Mouse (Mus musculus): Measurements from ENCODE around the gene Cd79b.
"Not testable (repeated sequence)": the region's sequence is repeated elsewhere in the genome, so short reads cannot be mapped to it uniquely, and the experiment has no call there.

Gene Cd79b

GRCm38 (mm10) chr11:106314333-106314812 lies at the start of gene Cd79b:
Gene Cd79b (minus strand): TSS chr11:106314762.
- DNase-seq (ENCODE audit: low spot score): no peak

GRCm38 (mm10) chr11:106359350-106359749 lies 44.8 kb upstream of the Cd79b start:
- no peak for DNase-seq (ENCODE audit: low spot score)

DNA sequence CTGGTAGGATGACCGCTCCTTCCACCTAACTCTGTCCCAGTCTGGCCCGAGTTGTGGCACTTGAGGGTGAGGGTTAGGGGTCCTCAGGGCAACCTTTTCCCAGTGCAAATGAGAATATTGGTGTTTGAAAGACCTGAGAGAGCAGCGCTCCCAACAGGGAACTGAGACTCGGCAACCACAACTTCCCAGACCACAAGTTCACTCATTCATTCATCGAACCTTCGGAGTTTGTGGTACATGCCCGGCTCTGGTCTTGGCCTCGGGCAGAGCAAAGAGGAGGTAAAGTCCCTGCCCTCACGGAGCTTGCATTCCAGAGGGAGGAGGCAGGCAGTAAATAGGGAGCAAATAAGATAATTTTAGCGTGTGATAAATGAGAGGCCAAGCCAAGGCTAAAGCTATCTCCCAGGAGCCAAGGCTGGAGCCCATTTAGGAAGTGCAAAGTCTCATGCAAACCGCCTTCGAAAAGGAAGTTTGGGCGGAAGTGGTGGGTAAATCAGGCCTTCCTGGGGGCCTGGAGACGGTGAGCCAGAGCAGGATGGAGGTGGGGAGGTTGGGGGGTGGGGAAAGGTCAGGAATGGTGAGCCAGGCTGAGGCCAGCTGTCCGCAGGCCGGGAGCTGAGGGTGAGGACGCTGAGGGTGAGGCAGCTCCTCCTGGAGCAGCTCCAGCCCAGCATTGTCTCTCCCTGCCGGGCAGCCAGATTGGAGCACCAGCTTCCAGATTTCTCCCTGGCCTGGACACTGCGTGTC lies 41.0 kb upstream of the Cd79b start:
- DNase-seq (ENCODE audit: low spot score): no peak

GRCm38 (mm10) chr11:106354181-106354580 lies 39.6 kb upstream of the Cd79b start:
- no peak for DNase-seq (ENCODE audit: low spot score)

GRCm38 (mm10) chr11:106353188-106353587 lies 38.6 kb upstream of the Cd79b start, which contains the start of gene Scn4a:
Gene Scn4a (minus strand): TSS chr11:106353288.
- no peak for DNase-seq (ENCODE audit: low spot score)

DNA sequence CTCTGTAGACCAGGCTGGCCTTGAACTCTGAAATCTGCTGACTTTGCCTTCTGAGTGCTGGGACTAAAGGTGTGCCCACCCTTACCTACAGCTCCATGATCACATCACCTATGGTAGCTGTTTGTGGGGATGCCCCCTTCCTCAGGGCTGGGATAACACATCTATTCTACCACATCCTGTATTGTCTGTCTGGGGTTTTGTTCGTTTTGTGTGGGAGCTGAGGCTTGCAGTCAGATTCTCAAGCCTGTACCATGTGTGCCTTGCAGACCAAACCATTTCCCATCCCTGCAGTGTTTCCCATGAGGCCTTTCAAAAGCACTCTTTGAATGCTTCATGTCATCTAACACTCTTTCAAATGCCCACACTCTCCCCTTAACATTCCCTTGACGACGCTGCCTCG lies 37.4 kb upstream of the Cd79b start:
- no peak for DNase-seq (ENCODE audit: low spot score)

- DNase-seq (ENCODE audit: low spot score): no peak
These were observed 36.7 kb upstream of the Cd79b start for GRCm38 (mm10) chr11:106351253-106351652.

GRCm38 (mm10) chr11:106350853-106351252 lies 36.3 kb upstream of the Cd79b start:
- DNase-seq (ENCODE audit: low spot score): no peak

- DNase-seq (ENCODE audit: low spot score): no peak
These were observed 35.2 kb upstream of the Cd79b start for GRCm38 (mm10) chr11:106349772-106350171.

DNA sequence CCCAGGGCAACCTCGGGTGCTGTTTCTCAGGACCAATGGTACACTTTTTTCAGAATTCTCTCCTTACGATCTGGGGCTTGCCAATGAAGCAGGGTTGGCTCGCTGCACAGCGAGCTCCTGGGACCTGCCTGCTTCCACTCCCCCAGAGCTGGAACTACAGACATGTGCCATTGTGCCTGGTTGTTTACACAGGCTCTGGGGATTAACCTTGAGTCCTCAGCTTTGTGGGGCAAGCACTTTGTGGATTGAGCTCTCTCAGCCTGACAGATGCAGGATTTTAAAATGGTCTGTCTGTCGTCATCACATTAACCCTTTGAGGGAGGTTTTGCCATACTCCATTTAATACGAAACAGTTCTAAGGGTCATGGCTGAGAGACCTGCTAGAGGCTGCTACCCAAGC lies 30.3 kb upstream of the Cd79b start:
- DNase-seq (ENCODE audit: low spot score): no peak

- no peak for DNase-seq (ENCODE audit: low spot score)
These were observed 26.5 kb upstream of the Cd79b start for GRCm38 (mm10) chr11:106340990-106341520.

DNA sequence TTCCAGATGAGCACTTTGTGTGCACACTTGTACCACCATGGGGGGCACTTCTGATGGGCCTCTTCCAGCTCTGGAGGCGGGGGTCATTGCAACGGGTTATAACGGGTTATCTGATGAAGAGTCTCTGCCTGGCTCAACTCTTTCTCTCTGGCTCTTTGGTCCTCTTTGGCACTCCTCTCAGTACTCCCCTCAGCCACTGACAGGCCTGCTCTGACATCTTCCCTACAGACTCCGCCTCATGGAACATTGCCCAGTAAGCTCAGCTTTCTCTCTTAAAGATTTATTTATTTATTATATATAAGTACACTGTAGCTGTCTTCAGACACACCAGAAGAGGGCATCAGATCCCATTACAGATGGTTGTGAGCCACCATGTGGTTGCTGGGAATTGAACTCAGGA lies 24.8 kb upstream of the Cd79b start:
- not testable (repeated sequence) for DNase-seq (ENCODE audit: low spot score)

DNA sequence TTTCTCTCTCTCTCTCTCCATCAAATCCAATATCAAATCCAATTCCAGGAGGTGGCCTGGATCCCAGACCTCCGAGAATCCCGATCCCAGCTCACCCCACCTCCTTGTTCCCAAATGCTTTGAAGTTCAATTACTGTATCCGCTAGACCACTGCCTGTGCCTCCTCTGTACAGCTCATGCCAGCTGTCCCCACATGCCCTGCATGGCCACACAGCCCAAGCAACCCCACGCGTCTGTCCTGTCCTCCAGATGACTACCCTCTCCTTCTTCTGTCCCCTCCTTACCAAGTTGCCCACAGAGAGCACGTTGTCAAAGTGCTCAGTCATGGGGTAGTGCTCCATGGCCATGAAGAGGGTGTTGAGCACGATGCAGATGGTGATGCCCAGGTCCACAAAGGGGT lies 24.3 kb upstream of the Cd79b start:
- no peak for DNase-seq (ENCODE audit: low spot score)

DNA sequence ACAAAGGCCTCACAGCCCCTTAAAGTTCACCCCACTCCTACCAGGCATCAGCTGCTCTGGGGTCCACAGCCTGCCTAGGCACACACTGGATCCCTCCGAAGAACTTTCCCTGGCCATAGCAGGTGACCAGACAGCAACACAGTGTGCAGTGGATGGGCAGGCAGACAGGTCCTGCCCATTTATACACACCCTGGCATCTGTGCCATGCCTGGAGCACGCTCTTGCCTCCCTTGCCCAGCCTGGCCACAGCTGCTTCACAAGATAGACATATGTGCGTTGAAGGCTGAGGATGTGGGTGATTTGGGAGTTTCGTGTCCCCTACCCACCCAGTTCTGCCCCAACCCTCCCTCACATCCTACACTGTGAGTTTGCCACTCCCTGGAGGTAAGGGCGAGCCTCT lies 23.5 kb upstream of the Cd79b start:
- DNase-seq (ENCODE audit: low spot score): no peak

GRCm38 (mm10) chr11:106334066-106334465 lies 19.5 kb upstream of the Cd79b start:
- DNase-seq (ENCODE audit: low spot score): no peak

GRCm38 (mm10) chr11:106332458-106332857 lies 17.9 kb upstream of the Cd79b start:
- DNase-seq (ENCODE audit: low spot score): no peak

DNA sequence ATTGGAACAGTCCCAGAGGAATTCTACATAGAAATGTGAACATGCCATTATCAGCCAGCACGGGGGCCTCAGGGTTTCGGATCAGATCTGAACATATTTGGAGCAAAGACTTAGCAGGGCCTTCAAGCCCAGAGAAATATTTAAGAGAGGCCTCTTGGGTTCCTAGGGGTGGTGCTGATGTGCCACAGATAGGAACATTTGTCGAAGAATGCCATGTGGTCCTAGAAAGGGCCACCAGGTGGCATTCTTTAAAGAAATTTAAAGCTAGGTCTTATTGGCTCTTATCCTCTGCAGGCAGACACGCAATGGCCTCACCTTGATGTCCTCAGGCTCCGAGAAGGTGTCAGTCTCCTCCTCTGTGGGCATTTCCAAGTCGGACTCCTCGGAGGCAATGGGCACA lies 15.1 kb upstream of the Cd79b start:
- no peak for DNase-seq (ENCODE audit: low spot score)

GRCm38 (mm10) chr11:106329128-106329527 lies 14.6 kb upstream of the Cd79b start:
- DNase-seq (ENCODE audit: low spot score): no peak

GRCm38 (mm10) chr11:106328521-106328920 lies 14.0 kb upstream of the Cd79b start:
- DNase-seq (ENCODE audit: low spot score): no peak

DNA sequence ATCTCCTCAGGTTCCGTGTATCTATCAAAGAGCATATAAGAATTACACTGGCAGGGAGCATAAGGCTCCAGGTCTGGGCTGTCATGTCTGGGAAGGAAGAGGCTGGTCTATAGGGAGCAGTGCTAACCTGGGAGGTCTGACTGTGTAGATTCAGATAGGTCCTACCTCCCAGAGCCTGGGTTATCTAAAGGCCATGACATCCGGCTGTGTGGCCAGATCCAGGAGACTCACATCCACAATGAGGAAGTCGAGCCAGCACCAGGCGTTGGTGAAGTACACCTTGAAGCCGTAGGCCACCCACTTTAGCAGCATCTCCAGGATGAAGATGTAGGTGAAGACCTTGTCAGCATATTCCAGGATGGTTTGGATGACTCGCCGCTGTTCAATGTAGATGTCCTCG lies 11.9 kb upstream of the Cd79b start:
- DNase-seq (ENCODE audit: low spot score): no peak

- DNase-seq (ENCODE audit: low spot score): no peak
These were observed 11.1 kb upstream of the Cd79b start for GRCm38 (mm10) chr11:106325566-106326206.

- no peak for DNase-seq (ENCODE audit: low spot score)
These were observed 10.3 kb upstream of the Cd79b start for GRCm38 (mm10) chr11:106324858-106325257.
